ENCODE assay signal across 8 mouse cellular contexts in the genomic region with DNA sequence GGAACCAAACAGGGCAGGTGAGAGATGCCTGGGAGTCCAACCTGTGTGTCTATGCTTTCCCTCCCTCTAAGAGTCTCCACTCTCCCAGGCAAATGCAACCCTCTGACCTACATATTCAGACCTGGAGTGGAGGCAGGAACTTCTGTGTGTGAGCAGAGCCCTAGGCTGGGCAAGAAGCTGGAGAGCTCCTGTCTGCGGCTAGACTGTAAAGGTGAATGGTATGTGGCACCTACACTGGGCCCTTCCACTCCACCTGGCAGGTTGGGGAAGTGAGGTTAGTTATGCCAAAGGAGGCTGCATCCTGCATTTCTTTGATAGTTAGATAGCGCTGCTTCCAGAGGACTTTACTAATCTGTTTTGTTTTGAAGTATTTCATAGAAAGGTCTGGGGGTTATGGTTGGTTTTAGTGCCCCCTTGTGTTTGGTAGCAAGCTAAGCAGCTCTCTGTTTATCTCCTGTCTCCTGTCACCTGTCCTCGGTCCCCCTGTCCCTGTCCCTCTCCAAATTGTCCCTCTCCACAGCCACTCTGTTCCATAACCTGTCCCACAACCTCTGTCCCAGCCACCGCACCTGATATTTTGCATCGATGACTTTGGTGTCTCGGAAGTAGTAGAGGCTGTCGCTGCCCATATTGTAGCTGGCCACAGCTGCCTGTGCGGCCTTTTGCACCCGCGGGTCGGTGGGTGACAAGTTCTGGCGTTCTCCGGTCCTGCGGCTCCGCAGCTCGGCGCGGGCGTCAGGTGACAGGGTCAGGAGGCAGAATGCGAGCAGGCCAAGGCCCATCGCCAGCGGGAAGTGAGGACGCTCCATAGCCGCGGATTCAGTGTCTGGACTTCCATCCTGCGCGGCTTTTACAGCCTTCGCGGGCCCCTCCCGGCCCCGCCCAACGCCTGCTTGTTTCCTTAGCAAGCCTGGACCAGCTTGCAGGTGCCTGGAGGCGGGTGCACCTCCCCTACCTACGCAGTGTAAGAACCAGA. TPM values are rescaled to one million over a fixed set of nuclear protein-coding genes. Genes with fewer than 3 reads are reported as not detected.
A peak's percentile ranks its signal among the peaks of the same experiment; 100 is the strongest.
DNase-seq lines count a peak whose midpoint lies in the region; ATAC-seq and TF ChIP-seq lines count a peak whose summit lies in the region.

No protein-coding gene starts in this region.

- H3K4me2 ChIP-seq in embryonic facial prominence, embryonic 15.5 days (replicated peaks), result peak overlapping the region; percentile 65
- peak overlapping the region; percentile 67 for H3K4me2 ChIP-seq in midbrain, embryonic 11.5 days
- peak overlapping the region; percentile 60 for H3K4me2 ChIP-seq in stomach, embryonic 14.5 days (replicated peaks; ENCODE audit: low read depth, low read length)

- no peak overlapping the region for H3K27ac ChIP-seq in bone marrow, adult 2 months (ENCODE audit: control insufficient read depth, insufficient read depth, low read depth, low read length, poor library complexity)
- H3K27ac ChIP-seq in embryonic facial prominence, embryonic 15.5 days (replicated peaks), result no peak overlapping the region
- no peak overlapping the region for H3K27ac ChIP-seq in midbrain, embryonic 11.5 days (ENCODE audit: low read depth, low read length)
- no peak overlapping the region for H3K27ac ChIP-seq in stomach, embryonic 14.5 days (ENCODE audit: low read length)

- H3K36me3 ChIP-seq in embryonic facial prominence, embryonic 15.5 days, result no peaks in the 10 kb centered on the region
- H3K36me3 ChIP-seq in midbrain, embryonic 11.5 days (ENCODE audit: control insufficient read depth, insufficient read depth, low read length), result no peaks in the 10 kb centered on the region
- H3K36me3 ChIP-seq in stomach, embryonic 14.5 days (ENCODE audit: control insufficient read depth, insufficient read depth, low read length), result no peaks in the 10 kb centered on the region

- peak overlapping the region; percentile 13 for H3K4me3 ChIP-seq in bone marrow, adult 2 months (replicated peaks; ENCODE audit: control insufficient read depth, low read depth, low read length)
- H3K4me3 ChIP-seq in embryonic facial prominence, embryonic 15.5 days (replicated peaks), result peak overlapping the region; percentile 37
- H3K4me3 ChIP-seq in midbrain, embryonic 11.5 days (ENCODE audit: low read depth, low read length), result peak overlapping the region; percentile 34
- H3K4me3 ChIP-seq in stomach, embryonic 14.5 days (ENCODE audit: low read depth, low read length), result peak overlapping the region; percentile 27

- ATAC-seq in embryonic facial prominence, embryonic 15.5 days (ENCODE audit: insufficient number of reproducible peaks, low FRiP score, low TSS enrichment, low read depth), result peak; percentile 35; the same call in 1 of the 2 replicates
- ATAC-seq in midbrain, embryonic 11.5 days (ENCODE audit: low FRiP score), result no peak
- ATAC-seq in stomach, embryonic 14.5 days (ENCODE audit: insufficient number of reproducible peaks, insufficient read depth, low FRiP score, low read depth), result 0 out of 2 replicates have a peak, but pooled peaks have one; percentile 33

- no peaks in the 10 kb centered on the region; the same call in 1 of the 2 replicates for H3K27me3 ChIP-seq in embryonic facial prominence, embryonic 15.5 days
- no peaks in the 10 kb centered on the region for H3K27me3 ChIP-seq in midbrain, embryonic 11.5 days (ENCODE audit: control insufficient read depth, insufficient read depth, low read length)
- H3K27me3 ChIP-seq in stomach, embryonic 14.5 days (ENCODE audit: control insufficient read depth, insufficient read depth, low read length), result no peaks in the 10 kb centered on the region

- peak; percentile 17 to 40 for DNase-seq in left cerebral cortex, adult 18-20 months (ENCODE audit: low spot score in 2 of 2)
- no peak for DNase-seq in left cerebral cortex, adult 11 months (ENCODE audit: low spot score)
- DNase-seq in heart, postnatal 14 days, result peak; percentile 17 to 26
- peak; percentile 19 to 25 for DNase-seq in layer of hippocampus, postnatal 36 days
- peak; percentile 93 for DNase-seq in midbrain, embryonic 11.5 days (ENCODE audit: low spot score, missing footprints)

- TF ChIP-seq CTCF in bone marrow, adult 2 months (IDR thresholded peaks at IDR 0.05; ENCODE audit: control insufficient read depth, insufficient read depth, low read length), result 0 out of 2 replicates have a peak, but pooled peaks have one; percentile 20

- TF ChIP-seq POLR2A in bone marrow, adult 2 months (IDR thresholded peaks at IDR 0.05; ENCODE audit: borderline replicate concordance, control insufficient read depth, low read depth, low read length), result no peak

- no peaks in the 10 kb centered on the region for H3K4me1 ChIP-seq in bone marrow, adult 2 months (ENCODE audit: control insufficient read depth, insufficient read depth, low read length)
- peaks cover 7% of the 10 kb centered on the region for H3K4me1 ChIP-seq in embryonic facial prominence, embryonic 15.5 days
- peaks cover 4% of the 10 kb centered on the region for H3K4me1 ChIP-seq in midbrain, embryonic 11.5 days (ENCODE audit: control insufficient read depth, insufficient read depth, low read length)
- H3K4me1 ChIP-seq in stomach, embryonic 14.5 days (ENCODE audit: control insufficient read depth, insufficient read depth, low read length), result peaks cover 6% of the 10 kb centered on the region; the same call in 1 of the 2 replicates

- 4% methylated on average over 34 of the region's 34 CpGs for WGBS in bone marrow, adult 2 months
- 4% methylated on average over 34 of the region's 34 CpGs for WGBS in embryonic facial prominence, embryonic 15.5 days
- 6% methylated on average over 34 of the region's 34 CpGs for WGBS in midbrain, embryonic 11.5 days
- 6% methylated on average over 34 of the region's 34 CpGs for WGBS in stomach, embryonic 14.5 days

- H3K9me3 ChIP-seq in embryonic facial prominence, embryonic 15.5 days (replicated peaks), result no peaks in the 10 kb centered on the region
- H3K9me3 ChIP-seq in midbrain, embryonic 11.5 days (ENCODE audit: control insufficient read depth, low read length), result no peaks in the 10 kb centered on the region
- H3K9me3 ChIP-seq in stomach, embryonic 14.5 days (ENCODE audit: control insufficient read depth, low read depth, low read length), result no peaks in the 10 kb centered on the region

- no peak overlapping the region for H3K9ac ChIP-seq in embryonic facial prominence, embryonic 15.5 days
- peak overlapping the region; percentile 62 for H3K9ac ChIP-seq in midbrain, embryonic 11.5 days (ENCODE audit: low read length)
- H3K9ac ChIP-seq in stomach, embryonic 14.5 days (replicated peaks; ENCODE audit: low read depth, low read length), result peak overlapping the region; percentile 46; the same call in 1 of the 2 replicates

- intact Hi-C loops in heart, postnatal 14 days (cut with DNase I), result loop anchor here (5.0 kb wide), 2 partner anchors 47 to 152 kb away; no protein-coding TSS in a partner anchor

RNA-seq across cellular contexts. Expression of a gene that starts 0.6 kb away (rescaled TPM):
- total RNA-seq in left cerebral cortex, adult 18-20 months (2021), result 10 to 100 TPM; 25.4 to 26.9 TPM
- polyA plus RNA-seq in bone marrow, adult 2 months (2011; ENCODE audit: insufficient read depth, insufficient read length, low replicate concordance, missing spikeins), result not detected in 2 replicates
- 67.9 and 76.8 TPM in 2 replicates for polyA plus RNA-seq in embryonic facial prominence, embryonic 15.5 days (2015; fragmentation: Nextera tagmentation; extraction: Ambion mirVana)
- 1 to 10 TPM; 4.6 to 4.9 TPM for total RNA-seq in heart, postnatal 14 days (2021)
- total RNA-seq in layer of hippocampus, postnatal 36 days (2021), result 1 to 10 TPM; 7.3 to 7.7 TPM
- 1.0 and 2.1 TPM in 2 replicates for polyA plus RNA-seq in midbrain, embryonic 11.5 days (2014; fragmentation: Nextera tagmentation; extraction: Ambion mirVana)
- 0.78 and 1.5 TPM in 2 replicates for polyA plus RNA-seq in stomach, embryonic 14.5 days (2014; fragmentation: Nextera tagmentation; extraction: Ambion mirVana)

RNA-seq across cellular contexts. Expression of a gene that starts 13.3 kb away (rescaled TPM):
- total RNA-seq in left cerebral cortex, adult 18-20 months (2021), result not detected
- polyA plus RNA-seq in bone marrow, adult 2 months (2011; ENCODE audit: insufficient read depth, insufficient read length, low replicate concordance, missing spikeins), result not detected in 2 replicates
- not detected in 2 replicates for polyA plus RNA-seq in embryonic facial prominence, embryonic 15.5 days (2015; fragmentation: Nextera tagmentation; extraction: Ambion mirVana)
- total RNA-seq in heart, postnatal 14 days (2021), result not detected
- not detected for total RNA-seq in layer of hippocampus, postnatal 36 days (2021)
- not detected in 2 replicates for polyA plus RNA-seq in midbrain, embryonic 11.5 days (2014; fragmentation: Nextera tagmentation; extraction: Ambion mirVana)
- polyA plus RNA-seq in stomach, embryonic 14.5 days (2014; fragmentation: Nextera tagmentation; extraction: Ambion mirVana), result not detected in 2 replicates

RNA-seq across cellular contexts. Expression of a gene that starts 17.7 kb away (rescaled TPM):
- total RNA-seq in left cerebral cortex, adult 18-20 months (2021), result 10 to 100 TPM; 22.6 to 26.3 TPM
- 26.5 and 37.8 TPM in 2 replicates for polyA plus RNA-seq in bone marrow, adult 2 months (2011; ENCODE audit: insufficient read depth, insufficient read length, low replicate concordance, missing spikeins)
- 48.6 and 55.1 TPM in 2 replicates for polyA plus RNA-seq in embryonic facial prominence, embryonic 15.5 days (2015; fragmentation: Nextera tagmentation; extraction: Ambion mirVana)
- total RNA-seq in heart, postnatal 14 days (2021), result 10 to 100 TPM; 21.5 to 22.6 TPM
- total RNA-seq in layer of hippocampus, postnatal 36 days (2021), result 10 to 100 TPM; 20.6 to 21.3 TPM
- 68.1 and 73.9 TPM in 2 replicates for polyA plus RNA-seq in midbrain, embryonic 11.5 days (2014; fragmentation: Nextera tagmentation; extraction: Ambion mirVana)
- 44.3 and 45.9 TPM in 2 replicates for polyA plus RNA-seq in stomach, embryonic 14.5 days (2014; fragmentation: Nextera tagmentation; extraction: Ambion mirVana)

RNA-seq across cellular contexts. Expression of a gene that starts 18.2 kb away (rescaled TPM):
- 10 to 100 TPM; 83.5 to 84.2 TPM for total RNA-seq in left cerebral cortex, adult 18-20 months (2021)
- polyA plus RNA-seq in bone marrow, adult 2 months (2011; ENCODE audit: insufficient read depth, insufficient read length, low replicate concordance, missing spikeins), result 117 and 121 TPM in 2 replicates
- 399 and 402 TPM in 2 replicates for polyA plus RNA-seq in embryonic facial prominence, embryonic 15.5 days (2015; fragmentation: Nextera tagmentation; extraction: Ambion mirVana)
- 100 to 1,000 TPM; 115 to 145 TPM for total RNA-seq in heart, postnatal 14 days (2021)
- 10 to 100 TPM; 80.9 to 90.9 TPM for total RNA-seq in layer of hippocampus, postnatal 36 days (2021)
- 477 and 512 TPM in 2 replicates for polyA plus RNA-seq in midbrain, embryonic 11.5 days (2014; fragmentation: Nextera tagmentation; extraction: Ambion mirVana)
- 434 and 456 TPM in 2 replicates for polyA plus RNA-seq in stomach, embryonic 14.5 days (2014; fragmentation: Nextera tagmentation; extraction: Ambion mirVana)

RNA-seq across cellular contexts. Expression of a gene that starts 39.7 kb away (rescaled TPM):
- total RNA-seq in left cerebral cortex, adult 18-20 months (2021), result 10 to 100 TPM; 78.4 to 88.6 TPM
- 161 and 213 TPM in 2 replicates for polyA plus RNA-seq in bone marrow, adult 2 months (2011; ENCODE audit: insufficient read depth, insufficient read length, low replicate concordance, missing spikeins)
- polyA plus RNA-seq in embryonic facial prominence, embryonic 15.5 days (2015; fragmentation: Nextera tagmentation; extraction: Ambion mirVana), result 81.5 and 83.5 TPM in 2 replicates
- 10 to 100 TPM; 47.5 to 49.5 TPM for total RNA-seq in heart, postnatal 14 days (2021)
- total RNA-seq in layer of hippocampus, postnatal 36 days (2021), result 100 to 1,000 TPM in 1 of 2 experiments, 10 to 100 TPM in 1; 97.9 to 104 TPM
- 74.0 and 81.0 TPM in 2 replicates for polyA plus RNA-seq in midbrain, embryonic 11.5 days (2014; fragmentation: Nextera tagmentation; extraction: Ambion mirVana)
- polyA plus RNA-seq in stomach, embryonic 14.5 days (2014; fragmentation: Nextera tagmentation; extraction: Ambion mirVana), result 56.3 and 65.0 TPM in 2 replicates

Comparison
In these comparisons a context has a peak if more than half of its experiments do, and no peak if none do; other contexts are left out.
1. RNA of a gene that starts 0.6 kb away (polyA plus RNA-seq): 67.9 to 76.8 TPM in embryonic facial prominence, embryonic 15.5 days; 1.0 to 2.1 TPM in midbrain, embryonic 11.5 days, 0.78 to 1.5 TPM in stomach, embryonic 14.5 days and not detected in bone marrow, adult 2 months; every median in the first group is over 10 times any median in the second.
2. Peak in every context shown above with its lines, with median percentiles within 50 percentile points of each other: H3K4me3 ChIP-seq and H3K4me2 ChIP-seq.